Mouse (Mus musculus) liver, embryonic 15.5 days (tissue): ENCODE data around the gene Tnfrsf21. TPM values are rescaled to one million over a fixed set of nuclear protein-coding genes. Genes with fewer than 3 reads are reported as not detected.
A peak's percentile ranks its signal among the peaks of the same experiment; 100 is the strongest.

Source experiments
- ATAC-seq: fragments of 200-750 bp; cut with Nextera tagmentation; 2 replicates; pipeline ENCODE4 v1.8.0; 2017; ENCODE audit warnings: moderate number of reproducible peaks, mild to moderate bottlenecking, moderate library complexity; ENCODE audit not compliant: insufficient read depth
- H3K27ac ChIP-seq: fragments of 300-500 bp; sonication (generic); replicated peaks from 2 replicates; pipeline ENCODE4 v1.5.1; 2015; ENCODE audit warnings: mild to moderate bottlenecking, inconsistent platforms
- H3K27me3 ChIP-seq: fragments of 300-500 bp; sonication (generic); 2 replicates; pipeline ENCODE4 v1.6.1; 2015; ENCODE audit warnings: mild to moderate bottlenecking, inconsistent platforms
- H3K36me3 ChIP-seq: fragments of 300-500 bp; sonication (generic); replicated peaks from 2 replicates; pipeline ENCODE4 v1.6.1; 2015; ENCODE audit warnings: moderate library complexity, mild to moderate bottlenecking, inconsistent platforms
- H3K4me1 ChIP-seq: fragments of 300-500 bp; sonication (generic); replicated peaks from 2 replicates; pipeline ENCODE4 v1.6.1; 2015; ENCODE audit warnings: inconsistent platforms
- H3K4me2 ChIP-seq: fragments of 300-500 bp; sonication (generic); 2 replicates; pipeline ENCODE4 v1.6.1; 2015; ENCODE audit warnings: moderate library complexity, mild to moderate bottlenecking, inconsistent platforms
- H3K4me3 ChIP-seq: fragments of 300-500 bp; sonication (generic); replicated peaks from 2 replicates; pipeline ENCODE4 v1.5.1; 2015; ENCODE audit warnings: mild to moderate bottlenecking, inconsistent platforms
- H3K9ac ChIP-seq: fragments of 300-500 bp; sonication (generic); 2 replicates; pipeline ENCODE4 v1.6.1; 2015; ENCODE audit warnings: moderate library complexity, mild to moderate bottlenecking, inconsistent platforms
- H3K9me3 ChIP-seq: fragments of 300-500 bp; sonication (generic); replicated peaks from 2 replicates; pipeline ENCODE4 v1.6.1; 2016; ENCODE audit warnings: inconsistent platforms
- WGBS: fragments of 180-500 bp; shearing (Covaris S2); methylation state at CpG from one replicate; pipeline ENCODE4 v1.1.7; 2015; ENCODE audit warnings: mixed read lengths; ENCODE audit not compliant: insufficient replicate concordance; 5-methylcytosine and 5-hydroxymethylcytosine counted together
- polyA plus RNA-seq: library from polyadenylated mRNA; unstranded; fragments of >200 nt; fragmentation: Nextera tagmentation; extraction: Ambion mirVana; gene quantifications from 2 replicates; pipeline ENCODE4 v1.2.1, GENCODE M21; 2015

Gene Tnfrsf21
- polyA plus RNA-seq, 1 experiment from 2014 or later, result 24.1 TPM

GRCm38 (mm10) chr17:42999446-42999977 is 16.8 kb upstream of the Tnfrsf21 start:
- WGBS, result 53% methylated on average over 7 of the region's 7 CpGs
- no peaks in the 10 kb centered on the region for H3K27me3 ChIP-seq
- H3K27ac ChIP-seq, result no peak overlapping the region
- H3K4me3 ChIP-seq, result no peak overlapping the region
- H3K9me3 ChIP-seq, result no peaks in the 10 kb centered on the region
- no peak overlapping the region for H3K4me2 ChIP-seq
- no peak overlapping the region for H3K9ac ChIP-seq
- no peaks in the 10 kb centered on the region for H3K4me1 ChIP-seq
- no peak for ATAC-seq
- no peaks in the 10 kb centered on the region for H3K36me3 ChIP-seq

- Histone ChIP-seq H3K27me3 (no peaks in the 10 kb centered on the region), H3K27ac (no peak overlapping the region), H3K4me1 (no peaks in the 10 kb centered on the region), H3K4me3 (no peak overlapping the region), H3K4me2 (no peak overlapping the region), H3K9me3 (no peaks in the 10 kb centered on the region), H3K9ac (no peak overlapping the region), H3K36me3 (no peaks in the 10 kb centered on the region)
- 69% methylated on average over 7 of the region's 7 CpGs for WGBS
- ATAC-seq, result no peak
These were observed 15.8 kb upstream of the Tnfrsf21 start for GRCm38 (mm10) chr17:43000598-43000997.

GRCm38 (mm10) chr17:43012718-43013117 is 3.6 kb upstream of the Tnfrsf21 start:
- Histone ChIP-seq H3K4me2 (no peak overlapping the region), H3K4me1 (peaks cover 12% of the 10 kb centered on the region), H3K27me3 (peaks cover 28% of the 10 kb centered on the region), H3K27ac (no peak overlapping the region), H3K36me3 (no peaks in the 10 kb centered on the region), H3K9ac (no peak overlapping the region), H3K9me3 (no peaks in the 10 kb centered on the region), H3K4me3 (no peak overlapping the region)
- ATAC-seq, result no peak
- 17% methylated on average over 6 of the region's 6 CpGs for WGBS

GRCm38 (mm10) chr17:43017341-43018052 is 1.1 kb downstream of the Tnfrsf21 start:
- Histone ChIP-seq H3K4me2 (peak overlapping the region; percentile 88), H3K9ac (peak overlapping the region; percentile 89), H3K9me3 (no peaks in the 10 kb centered on the region), H3K36me3 (peaks cover 30% of the 10 kb centered on the region), H3K4me3 (peak overlapping the region; percentile 96), H3K27ac (peak overlapping the region; percentile 88), H3K4me1 (peaks cover 55% of the 10 kb centered on the region), H3K27me3 (peaks cover 20% of the 10 kb centered on the region)
- WGBS, result 1% methylated on average over 40 of the region's 40 CpGs
- peak; percentile 67 for ATAC-seq

- Histone ChIP-seq H3K9ac (peak overlapping the region; percentile 89), H3K27ac (peak overlapping the region; percentile 88), H3K27me3 (peaks cover 19% of the 10 kb centered on the region), H3K4me3 (peak overlapping the region; percentile 96), H3K36me3 (peaks cover 36% of the 10 kb centered on the region), H3K4me2 (peak overlapping the region; percentile 88), H3K9me3 (no peaks in the 10 kb centered on the region), H3K4me1 (peaks cover 60% of the 10 kb centered on the region)
- ATAC-seq, result no peak
These were observed 1.7 kb downstream of the Tnfrsf21 start for GRCm38 (mm10) chr17:43018071-43018470.

- H3K36me3 ChIP-seq, result peaks cover 36% of the 10 kb centered on the region
- ATAC-seq, result no peak
- no peak overlapping the region for H3K4me2 ChIP-seq
- WGBS, result 78% methylated on average over 9 of the region's 9 CpGs
- no peaks in the 10 kb centered on the region for H3K9me3 ChIP-seq
- H3K4me1 ChIP-seq, result peaks cover 76% of the 10 kb centered on the region
- H3K9ac ChIP-seq, result no peak overlapping the region
- peaks cover 9% of the 10 kb centered on the region for H3K27me3 ChIP-seq
- no peak overlapping the region for H3K27ac ChIP-seq
- H3K4me3 ChIP-seq, result no peak overlapping the region
These were observed 3.3 kb downstream of the Tnfrsf21 start for GRCm38 (mm10) chr17:43019660-43020059.

- H3K27me3 ChIP-seq, result 0 out of 2 replicates have a peak, but pooled peaks cover under 1% of the 10 kb centered on the region
- H3K9ac ChIP-seq, result no peak overlapping the region
- 91% methylated on average over 5 of the region's 5 CpGs for WGBS
- peaks cover 87% of the 10 kb centered on the region for H3K4me1 ChIP-seq
- peak overlapping the region; percentile 43; the same call in 1 of the 2 replicates for H3K27ac ChIP-seq
- ATAC-seq, result no peak
- no peaks in the 10 kb centered on the region for H3K9me3 ChIP-seq
- H3K4me3 ChIP-seq, result no peak overlapping the region
- no peak overlapping the region for H3K4me2 ChIP-seq
- peaks cover 41% of the 10 kb centered on the region for H3K36me3 ChIP-seq
These were observed 4.7 kb downstream of the Tnfrsf21 start for GRCm38 (mm10) chr17:43021017-43021416.

GRCm38 (mm10) chr17:43022056-43022455 is 5.7 kb downstream of the Tnfrsf21 start:
- WGBS, result 85% methylated on average over 9 of the region's 9 CpGs
- H3K4me1 ChIP-seq, result peaks cover 92% of the 10 kb centered on the region
- H3K27ac ChIP-seq, result peak overlapping the region; percentile 67

GRCm38 (mm10) chr17:43023637-43024217 is 7.4 kb downstream of the Tnfrsf21 start:
- no peak overlapping the region for H3K9ac ChIP-seq
- H3K4me2 ChIP-seq, result peak overlapping the region; percentile 25
- peaks cover 94% of the 10 kb centered on the region for H3K4me1 ChIP-seq
- ATAC-seq, result no peak
- no peaks in the 10 kb centered on the region for H3K27me3 ChIP-seq
- 74% methylated on average over 12 of the region's 12 CpGs for WGBS
- peaks cover 44% of the 10 kb centered on the region for H3K36me3 ChIP-seq
- H3K4me3 ChIP-seq, result no peak overlapping the region
- H3K27ac ChIP-seq, result peak overlapping the region; percentile 93
- H3K9me3 ChIP-seq, result no peaks in the 10 kb centered on the region

More at GRCm38 (mm10) chr17:43022056-43022455, 5.7 kb downstream of the Tnfrsf21 start:
- H3K9me3 ChIP-seq, result no peaks in the 10 kb centered on the region
- H3K27me3 ChIP-seq, result no peaks in the 10 kb centered on the region
- no peak for ATAC-seq
- peaks cover 44% of the 10 kb centered on the region for H3K36me3 ChIP-seq
- no peak overlapping the region for H3K4me3 ChIP-seq
- no peak overlapping the region for H3K4me2 ChIP-seq
- H3K9ac ChIP-seq, result no peak overlapping the region

GRCm38 (mm10) chr17:43024531-43024930 is 8.2 kb downstream of the Tnfrsf21 start:
- Histone ChIP-seq H3K4me3 (peak overlapping the region; percentile 27), H3K9me3 (no peaks in the 10 kb centered on the region), H3K9ac (peak overlapping the region; percentile 41), H3K4me1 (peaks cover 93% of the 10 kb centered on the region), H3K36me3 (peaks cover 43% of the 10 kb centered on the region), H3K27me3 (no peaks in the 10 kb centered on the region), H3K27ac (peak overlapping the region; percentile 93), H3K4me2 (peak overlapping the region; percentile 51)
- peak; percentile 32 for ATAC-seq
- 34% methylated on average over 3 of the region's 3 CpGs for WGBS

GRCm38 (mm10) chr17:43025048-43025447 is 8.7 kb downstream of the Tnfrsf21 start:
- 29% methylated on average over 6 of the region's 6 CpGs for WGBS
- Histone ChIP-seq H3K9ac (peak overlapping the region; percentile 45), H3K4me3 (peak overlapping the region; percentile 27), H3K4me2 (peak overlapping the region; percentile 51), H3K36me3 (peaks cover 39% of the 10 kb centered on the region), H3K9me3 (no peaks in the 10 kb centered on the region), H3K27me3 (no peaks in the 10 kb centered on the region), H3K27ac (peak overlapping the region; percentile 93), H3K4me1 (peaks cover 93% of the 10 kb centered on the region)
- peak; percentile 100 for ATAC-seq
